Mouse (Mus musculus) liver, embryonic 13.5 days (tissue): ENCODE results near the gene Olfr420. TPM values are rescaled to one million over a fixed set of nuclear protein-coding genes. Genes with fewer than 3 reads are reported as not detected.

Experiments used
- ATAC-seq: fragments of 200-750 bp; cut with Nextera tagmentation; 2 replicates; pipeline ENCODE4 v1.8.0; 2017; ENCODE audit warnings: low read depth, mild to moderate bottlenecking, moderate number of reproducible peaks, moderate library complexity
- DNase-seq: peaks from one replicate; pipeline ENCODE4 v3.0.0; 2022
- H3K27ac ChIP-seq: fragments of 300-500 bp; sonication (generic); 2 replicates; pipeline ENCODE4 v1.5.1; 2015; ENCODE audit warnings: moderate library complexity, mild to moderate bottlenecking, inconsistent platforms
- H3K27me3 ChIP-seq: fragments of 300-500 bp; sonication (generic); 2 replicates; pipeline ENCODE4 v1.6.1; 2015; ENCODE audit warnings: mild to moderate bottlenecking, inconsistent platforms
- H3K36me3 ChIP-seq: fragments of 300-500 bp; sonication (generic); 2 replicates; pipeline ENCODE4 v1.6.1; 2015; ENCODE audit warnings: mild to moderate bottlenecking, inconsistent platforms
- H3K4me1 ChIP-seq: fragments of 300-500 bp; sonication (generic); replicated peaks from 2 replicates; pipeline ENCODE4 v1.6.1; 2015; ENCODE audit warnings: inconsistent platforms
- H3K4me2 ChIP-seq: fragments of 300-500 bp; sonication (generic); 2 replicates; pipeline ENCODE4 v1.6.1; 2015; ENCODE audit warnings: inconsistent platforms, mild to moderate bottlenecking, moderate library complexity
- H3K4me3 ChIP-seq: fragments of 300-500 bp; sonication (generic); replicated peaks from 2 replicates; pipeline ENCODE4 v1.5.1; 2015; ENCODE audit warnings: mild to moderate bottlenecking, inconsistent platforms
- H3K9ac ChIP-seq: fragments of 300-500 bp; sonication (generic); 2 replicates; pipeline ENCODE4 v1.6.1; 2015; ENCODE audit warnings: mild to moderate bottlenecking, inconsistent platforms
- H3K9me3 ChIP-seq: fragments of 300-500 bp; sonication (generic); replicated peaks from 2 replicates; pipeline ENCODE4 v1.6.1; 2016; ENCODE audit warnings: inconsistent platforms
- WGBS: fragments of 180-500 bp; shearing (Covaris S2); methylation state at CpG from one replicate; pipeline ENCODE4 v1.1.7; 2015; ENCODE audit not compliant: insufficient replicate concordance; 5-methylcytosine and 5-hydroxymethylcytosine counted together
- polyA plus RNA-seq: library from polyadenylated mRNA; unstranded; fragments of >200 nt; fragmentation: Nextera tagmentation; extraction: Ambion mirVana; gene quantifications from 2 replicates; pipeline ENCODE4 v1.2.1, GENCODE M21; 2015

Gene Olfr420
- polyA plus RNA-seq, 1 experiment from 2014 or later, result 0.58 TPM

- H3K4me2 ChIP-seq, result peak overlapping the region; percentile 79
- H3K9ac ChIP-seq, result peak overlapping the region; percentile 44
- peak; percentile 14; the same call in 1 of the 2 replicates for ATAC-seq
Measured at GRCm38 (mm10) chr1:174170706-174171501, 15.5 kb downstream of the Olfr420 start.

DNA sequence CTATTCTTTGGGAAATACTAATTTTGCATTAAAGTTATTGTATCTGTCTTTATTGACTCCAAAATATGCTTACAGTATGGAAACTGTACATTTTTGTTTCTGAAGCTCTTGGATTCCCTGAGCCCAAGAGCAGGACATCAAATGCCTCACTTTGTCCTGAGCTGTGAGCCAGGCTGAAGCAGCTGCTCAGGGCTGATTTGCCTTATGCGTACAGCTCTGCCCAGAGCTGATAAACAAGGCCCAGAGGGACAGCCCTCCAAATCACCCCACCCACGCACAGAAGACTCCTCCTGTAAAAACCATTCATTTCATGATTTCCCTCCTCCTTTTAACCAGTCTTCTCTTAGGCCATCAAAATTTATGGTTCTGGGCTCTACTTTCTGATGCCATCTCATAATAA is 16.1 kb downstream of the Olfr420 start:
- WGBS, result 6% methylated on average over 2 of the region's 2 CpGs
- Histone ChIP-seq H3K36me3 (peaks cover 18% of the 10 kb centered on the region), H3K9me3 (no peaks in the 10 kb centered on the region), H3K9ac (peak overlapping the region; percentile 73), H3K27me3 (no peaks in the 10 kb centered on the region), H3K27ac (peak overlapping the region; percentile 99), H3K4me3 (peak overlapping the region; percentile 49), H3K4me2 (peak overlapping the region; percentile 79), H3K4me1 (peaks cover 44% of the 10 kb centered on the region)
- peak; percentile 100 for ATAC-seq
- peak; percentile 82 for DNase-seq

More at GRCm38 (mm10) chr1:174170706-174171501, 15.5 kb downstream of the Olfr420 start:
- DNase-seq, result no peak
- Histone ChIP-seq H3K36me3 (peaks cover 16% of the 10 kb centered on the region), H3K4me1 (peaks cover 42% of the 10 kb centered on the region), H3K27ac (peak overlapping the region; percentile 99), H3K4me3 (0 out of 2 replicates have a peak overlapping the region, but pooled peaks have one; percentile 10), H3K9me3 (no peaks in the 10 kb centered on the region), H3K27me3 (no peaks in the 10 kb centered on the region)
- 50% methylated on average over 5 of the region's 5 CpGs for WGBS

DNA sequence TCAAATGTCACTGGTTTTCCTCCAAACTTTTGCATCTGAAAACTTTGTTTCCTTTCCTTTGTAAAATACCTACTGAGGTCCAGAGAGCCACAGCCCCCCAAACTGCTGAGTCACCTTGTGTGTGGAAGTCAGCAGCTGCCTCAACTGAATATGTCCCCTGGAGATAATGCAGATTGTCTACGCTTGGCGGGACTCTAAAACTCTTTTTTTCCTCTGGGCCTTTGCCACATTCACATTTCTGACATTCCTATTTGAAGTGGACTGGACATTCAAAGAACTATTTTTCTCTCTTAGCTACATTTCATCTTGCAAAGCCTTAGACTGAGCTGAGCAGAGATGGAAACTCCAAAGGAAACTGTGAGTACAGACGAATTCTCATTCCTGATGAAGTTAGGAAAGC is 17.2 kb downstream of the Olfr420 start, which contains the start of gene Spta1:
TSS of gene Spta1 (plus strand) at position 172 of the 400 bp plus-strand sequence.
- Histone ChIP-seq H3K9me3 (no peaks in the 10 kb centered on the region), H3K9ac (peak within 1 kb of the TSS; percentile 79), H3K27ac (peak within 1 kb of the TSS; percentile 99), H3K4me1 (peaks cover 50% of the 10 kb centered on the region), H3K4me2 (peak within 1 kb of the TSS; percentile 79), H3K4me3 (peak within 1 kb of the TSS; percentile 68), H3K27me3 (no peaks in the 10 kb centered on the region), H3K36me3 (peaks cover 28% of the 10 kb centered on the region)
- 7% methylated on average over 3 of the region's 3 CpGs for WGBS
- DNase-seq, result peak; percentile 72
- peak; percentile 77 for ATAC-seq

DNA sequence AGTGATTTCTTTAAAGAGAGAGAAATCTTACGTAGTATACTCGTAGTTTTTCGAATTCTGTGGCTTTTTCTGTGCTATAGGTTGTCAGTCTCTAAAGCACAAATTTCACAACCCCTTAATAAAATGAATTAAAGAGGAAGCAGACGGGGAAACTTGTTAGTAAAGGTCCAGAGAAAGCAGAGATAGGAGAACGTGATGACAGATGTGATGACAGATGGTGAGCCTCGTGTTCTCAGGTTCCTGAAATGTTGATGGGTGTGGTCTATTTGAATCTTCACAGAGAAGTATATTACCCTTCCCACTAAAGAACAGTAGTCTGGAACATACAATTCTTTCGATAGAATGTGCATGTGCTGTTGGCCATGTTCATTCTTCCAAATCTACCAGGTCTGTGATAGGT is 49.3 kb downstream of the Olfr420 start:
- H3K36me3 ChIP-seq, result peaks cover 75% of the 10 kb centered on the region
- ATAC-seq (0 out of 2 replicates have a peak, but pooled peaks have one; percentile 16), DNase-seq (no peak)
- H3K27ac ChIP-seq, result no peak overlapping the region
- H3K27me3 ChIP-seq, result no peaks in the 10 kb centered on the region
- no peaks in the 10 kb centered on the region for H3K4me1 ChIP-seq
- no peaks in the 10 kb centered on the region for H3K9me3 ChIP-seq
- no peak overlapping the region for H3K9ac ChIP-seq
- no peak overlapping the region for H3K4me2 ChIP-seq
- 62% methylated on average over 7 of the region's 7 CpGs for whole genome bisulfite sequencing
- no peak overlapping the region for H3K4me3 ChIP-seq

Other genes with a start within 250 kb of the Olfr420 start
- gene Ifi211, start 242.6 kb upstream of the Olfr420 start, polyA plus RNA-seq, result 1.5 and 1.8 TPM in 2 replicates
- 3.2 and 5.1 TPM in 2 replicates for gene Mndal, start 213.1 kb upstream of the Olfr420 start, polyA plus RNA-seq
- 2.6 and 3.9 TPM in 2 replicates for gene Ifi203, start 213.0 kb upstream of the Olfr420 start, polyA plus RNA-seq
- gene Ifi202b, start 172.9 kb upstream of the Olfr420 start, polyA plus RNA-seq, result not detected in 2 replicates
- gene Ifi205, start 123.8 kb upstream of the Olfr420 start, polyA plus RNA-seq, result 0.27 and 0.82 TPM in 2 replicates
- 0.07 and 0.14 TPM in 2 replicates for gene Olfr433, start 114.9 kb upstream of the Olfr420 start, polyA plus RNA-seq
- not detected in 2 replicates for gene Olfr432, start 106.4 kb upstream of the Olfr420 start, polyA plus RNA-seq
- gene Olfr430, start 89.0 kb upstream of the Olfr420 start, polyA plus RNA-seq, result not detected in 2 replicates
- gene Olfr429, start 71.3 kb upstream of the Olfr420 start, polyA plus RNA-seq, result not detected in 2 replicates
- not detected in 2 replicates for gene Olfr427, start 58.7 kb upstream of the Olfr420 start, polyA plus RNA-seq
- not detected in 2 replicates for gene Olfr231, start 34.5 kb upstream of the Olfr420 start, polyA plus RNA-seq
- not detected in 2 replicates for gene Olfr424, start 24.1 kb upstream of the Olfr420 start, polyA plus RNA-seq
- 25.7 and 33.7 TPM in 2 replicates for gene Spta1, start 17.1 kb downstream of the Olfr420 start, polyA plus RNA-seq
- 0.08 and 0.09 TPM in 2 replicates for gene Olfr419, start 96.4 kb downstream of the Olfr420 start, polyA plus RNA-seq
- gene Mptx1, start 174.9 kb downstream of the Olfr420 start, polyA plus RNA-seq, result not detected in 2 replicates
- gene Olfr417, start 209.5 kb downstream of the Olfr420 start, polyA plus RNA-seq, result not detected in 2 replicates
- gene Olfr248, start 235.4 kb downstream of the Olfr420 start, polyA plus RNA-seq, result not detected in 2 replicates